Mouse (Mus musculus): ENCODE data around the gene Tanc1. TPM values are rescaled to one million over a fixed set of nuclear protein-coding genes. Genes with fewer than 3 reads are reported as not detected.

The Tanc1 gene
- total RNA-seq, 2 experiments from 2014 or later, result 0.45 to 0.84 TPM

Other genes starting within 250 kb of the Tanc1 start
- gene Dapl1, start 127.4 kb upstream of the Tanc1 start, total RNA-seq (2015; ENCODE audit: low replicate concordance), result 4.0 TPM in 1 of 2 replicates, not detected in the other
- gene Dapl1, start 127.4 kb upstream of the Tanc1 start, total RNA-seq (2017; ENCODE audit: low replicate concordance), result not detected in 2 replicates